Mouse (Mus musculus): ENCODE data around the gene Gm14851.
"Not testable (repeated sequence)": the region's sequence is repeated elsewhere in the genome, so short reads cannot be mapped to it uniquely, and the experiment has no call there.

Gm14851 gene

DNA sequence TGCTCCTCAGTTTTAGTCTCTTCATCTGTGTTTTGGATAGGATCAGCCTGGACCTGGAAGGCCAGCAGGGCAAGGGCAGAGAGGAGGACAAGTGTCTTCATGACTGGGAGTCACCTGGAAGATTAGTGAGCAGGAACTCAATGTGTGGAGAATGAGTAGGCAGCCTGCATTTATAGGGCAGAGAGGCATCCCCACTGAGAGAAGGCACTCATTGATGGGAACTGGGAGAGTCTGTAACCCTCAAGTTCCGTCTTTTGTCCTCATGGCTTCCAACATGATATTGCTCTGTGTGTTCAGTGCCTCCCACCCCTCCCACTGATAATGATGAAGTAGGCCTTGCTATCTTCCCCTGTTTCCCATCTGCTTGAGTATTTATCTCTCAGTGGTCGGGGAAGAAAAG is at the start of gene Gm14851:
TSS of gene Gm14851 (minus strand) at position 101 of the 400 bp plus-strand sequence.
- not testable (repeated sequence) for DNase-seq (ENCODE audit: low spot score)

DNA sequence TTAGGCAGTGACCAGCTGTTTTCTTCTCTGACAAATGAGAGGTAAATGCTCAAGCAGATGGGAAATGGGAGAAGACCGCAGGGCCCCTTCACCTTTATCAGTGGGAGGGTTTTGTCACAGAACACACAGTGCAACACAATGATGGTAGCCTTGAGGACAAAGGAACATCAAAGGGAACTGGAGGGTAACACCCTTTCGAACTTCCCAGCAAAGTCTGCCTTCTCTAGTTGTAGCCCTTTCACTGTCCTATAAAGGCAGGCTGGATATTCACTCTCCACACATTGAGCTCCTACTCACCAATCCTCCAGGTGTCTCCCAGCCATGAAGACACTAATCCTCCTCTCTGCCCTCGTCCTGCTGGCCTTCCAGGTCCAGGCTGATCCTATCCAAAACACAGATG is 38.5 kb upstream of the Gm14851 start, which contains the start of gene Defa30:
TSS of gene Defa30 (plus strand) at position 301 of the 400 bp plus-strand sequence.
- DNase-seq (ENCODE audit: low spot score) = not testable (repeated sequence)

GRCm38 (mm10) chr8:21093106-21093505 is 2.7 kb downstream of the Gm14851 start:
- DNase-seq (ENCODE audit: low spot score) = no peak

DNA sequence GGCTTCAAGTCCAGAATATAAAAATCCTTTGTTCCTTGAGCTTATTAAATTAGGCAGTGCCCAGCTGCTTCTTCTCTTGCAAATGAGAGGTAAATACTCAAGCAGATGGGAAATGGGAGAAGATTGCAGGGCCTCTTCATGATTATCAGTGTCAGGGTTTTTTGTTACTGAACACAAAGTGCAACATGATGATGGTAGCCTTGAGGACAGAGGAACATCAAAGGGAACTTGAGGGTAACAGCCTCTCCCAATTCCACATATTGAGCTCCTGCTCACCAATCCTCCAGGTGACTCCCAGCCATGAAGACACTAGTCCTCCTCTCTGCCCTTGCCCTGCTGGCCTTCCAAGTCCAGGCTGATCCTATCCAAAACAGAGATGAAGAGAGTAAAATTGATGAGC is 11.7 kb downstream of the Gm14851 start, which contains the start of gene Defa25:
TSS of gene Defa25 (plus strand) at position 301 of the 400 bp plus-strand sequence.
- DNase-seq (ENCODE audit: low spot score) = not testable (repeated sequence)

DNA sequence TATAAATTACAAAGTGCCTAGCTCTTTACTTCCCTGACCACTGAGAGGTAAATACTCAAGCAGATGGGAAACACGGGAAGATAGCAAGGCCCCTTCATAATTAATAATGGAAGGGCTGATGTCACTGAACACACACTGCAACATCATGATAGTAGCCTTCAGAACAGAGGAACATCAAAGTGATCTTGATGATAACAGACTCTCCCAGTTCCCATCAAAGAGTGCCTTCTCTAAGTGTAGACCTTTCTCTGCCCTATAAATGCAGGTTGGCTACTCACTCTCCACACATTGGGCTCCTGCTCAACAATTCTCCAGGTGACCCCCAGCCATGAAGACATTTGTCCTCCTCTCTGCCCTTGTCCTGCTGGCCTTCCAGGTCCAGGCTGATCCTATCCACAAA is 31.1 kb downstream of the Gm14851 start, which contains the start of gene Defa35:
TSS of gene Defa35 (plus strand) at position 301 of the 400 bp plus-strand sequence.
- DNase-seq (ENCODE audit: low spot score) = not testable (repeated sequence)

- DNase-seq (ENCODE audit: low spot score) = not testable (repeated sequence)
Measured at GRCm38 (mm10) chr8:21054747-21055146, 41.1 kb downstream of the Gm14851 start, which contains the start of gene Defa23. TSS of gene Defa23 (plus strand) at chr8:21055047.

Data from left cerebral cortex, adult 11 months (tissue).